Mouse (Mus musculus) cerebellum, adult 2 months (tissue): ENCODE results near the gene Ecd. TPM values are rescaled to one million over a fixed set of nuclear protein-coding genes. Genes with fewer than 3 reads are reported as not detected.
"Not testable (repeated sequence)": the region's sequence is repeated elsewhere in the genome, so short reads cannot be mapped to it uniquely, and the experiment has no call there.

Experiments used
- DNase-seq, 2 experiments: peaks; one replicate each; pipeline ENCODE4 v3.0.0; 2021
- H3K27ac ChIP-seq: fragments of 200-500 bp; 2 replicates; pipeline ENCODE4 v1.5.1; 2012; ENCODE audit warnings: low read length, control low read depth, inconsistent platforms; ENCODE audit not compliant: insufficient read depth
- H3K27me3 ChIP-seq: fragments of 200-500 bp; 2 replicates; pipeline ENCODE4 v1.6.1; 2012; ENCODE audit warnings: inconsistent platforms, mild to moderate bottlenecking, low read length, moderate library complexity; ENCODE audit not compliant: control insufficient read depth, insufficient read depth
- H3K4me1 ChIP-seq: fragments of 200-500 bp; 2 replicates; pipeline ENCODE4 v1.6.1; 2011; ENCODE audit warnings: low read length; ENCODE audit not compliant: control insufficient read depth, insufficient read depth
- H3K4me3 ChIP-seq: fragments of 200-500 bp; replicated peaks from 2 replicates; pipeline ENCODE3; 2011; ENCODE audit warnings: mild to moderate bottlenecking, low read depth, low read length, control low read depth; ENCODE audit not compliant: insufficient read depth
- CTCF ChIP-seq: fragments of 200-500 bp; IDR thresholded peaks from 2 replicates; pipeline ENCODE4 v1.5.1; 2011; ENCODE audit warnings: low read depth, mild to moderate bottlenecking, control low read depth, low read length, moderate library complexity, borderline replicate concordance; ENCODE audit not compliant: insufficient read depth
- POLR2A ChIP-seq: fragments of 200-500 bp; IDR thresholded peaks from 2 replicates; pipeline ENCODE4 v1.6.1; 2011; ENCODE audit warnings: low read length, control low read depth, borderline replicate concordance; ENCODE audit not compliant: insufficient read depth
- WGBS: fragments of 180-500 bp; shearing (Covaris S2); methylation state at CpG from one replicate; pipeline ENCODE4 v1.1.7; 2018; 5-methylcytosine and 5-hydroxymethylcytosine counted together
- polyA plus RNA-seq: library from polyadenylated mRNA; depleted of rRNA; stranded (reverse); fragments of >200 nt; gene quantifications from 2 replicates; pipeline ENCODE4 v1.2.3, GENCODE M21; 2012

Gene Ecd
- polyA plus RNA-seq, 1 experiment = 32.1 TPM

DNA sequence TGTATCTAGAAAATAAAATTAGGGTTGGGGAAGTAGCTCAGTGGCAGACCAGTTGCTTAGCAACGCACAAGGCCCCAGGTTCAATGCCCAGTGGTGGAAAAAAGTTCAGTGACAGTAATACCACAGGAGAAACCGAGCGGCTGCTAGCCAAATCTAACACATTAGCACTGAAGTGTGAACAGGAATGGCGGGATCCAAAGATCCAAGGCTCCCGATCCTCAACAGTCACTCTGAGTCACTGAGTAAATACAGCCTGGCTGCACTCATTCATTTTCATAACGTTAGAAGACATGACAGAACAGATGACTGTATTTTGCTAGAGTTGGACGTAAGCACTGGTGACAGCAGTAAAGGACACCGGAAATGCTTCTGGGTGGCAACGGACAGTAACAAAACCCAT lies 2.0 kb downstream of the Ecd start:
- no peaks in the 10 kb centered on the region for H3K27me3 ChIP-seq
- no peak overlapping the region for H3K4me3 ChIP-seq
- 58% methylated on average over 9 of the region's 9 CpGs for WGBS
- H3K27ac ChIP-seq = no peak overlapping the region
- no peak for DNase-seq
- TF ChIP-seq POLR2A = no peak
- no peak for TF ChIP-seq CTCF
- peaks cover 6% of the 10 kb centered on the region for H3K4me1 ChIP-seq

DNA sequence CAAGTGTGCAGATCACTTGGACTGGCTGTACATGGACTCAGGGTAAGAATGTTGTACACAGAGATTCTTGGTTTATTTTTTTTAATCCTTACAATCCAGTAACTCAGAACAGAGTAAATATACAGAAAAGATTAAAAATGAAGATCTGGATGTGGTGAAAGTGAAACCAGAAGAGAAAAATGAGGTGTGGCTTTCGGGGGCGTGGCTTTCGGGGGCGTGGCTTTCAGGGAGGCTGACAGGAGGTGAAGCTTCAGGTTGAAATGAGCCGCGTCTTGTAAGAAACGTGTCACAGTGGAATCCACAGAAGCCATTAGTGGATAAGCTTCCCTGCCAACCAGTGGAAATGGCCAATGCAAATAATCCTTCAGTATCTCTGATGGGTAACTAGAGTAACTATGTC lies 7.1 kb downstream of the Ecd start:
- 80% methylated on average over 7 of the region's 7 CpGs for WGBS
- TF ChIP-seq POLR2A (no peak), CTCF (no peak)
- H3K27ac ChIP-seq = no peak overlapping the region
- H3K27me3 ChIP-seq = no peaks in the 10 kb centered on the region
- H3K4me3 ChIP-seq = no peak overlapping the region
- DNase-seq = no peak
- H3K4me1 ChIP-seq = no peaks in the 10 kb centered on the region

DNA sequence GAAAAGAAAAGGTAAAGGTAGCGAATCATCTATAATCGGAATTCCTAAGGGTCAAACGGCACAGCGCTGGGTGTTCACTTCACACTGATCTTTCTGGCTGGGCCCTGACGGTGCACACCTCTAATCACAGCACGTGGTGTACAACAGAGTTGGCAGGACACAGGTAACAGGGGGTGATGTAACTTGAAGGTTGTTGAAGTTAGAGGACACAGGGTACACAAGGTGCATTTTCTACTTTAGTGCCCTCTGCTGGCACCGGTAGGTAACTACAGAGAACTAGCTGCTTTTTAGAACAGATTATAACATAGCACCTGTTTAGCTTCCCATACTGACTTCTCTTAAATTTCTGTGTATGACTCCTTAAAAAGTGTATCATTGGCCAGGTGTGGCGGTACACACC lies 7.8 kb downstream of the Ecd start:
- Histone ChIP-seq H3K4me3 (no peak overlapping the region), H3K4me1 (no peaks in the 10 kb centered on the region), H3K27ac (no peak overlapping the region), H3K27me3 (no peaks in the 10 kb centered on the region)
- no peak for DNase-seq
- WGBS = 84% methylated on average over 8 of the region's 8 CpGs
- TF ChIP-seq CTCF (peak; percentile 28; the same call in 1 of the 2 replicates), POLR2A (no peak)

DNA sequence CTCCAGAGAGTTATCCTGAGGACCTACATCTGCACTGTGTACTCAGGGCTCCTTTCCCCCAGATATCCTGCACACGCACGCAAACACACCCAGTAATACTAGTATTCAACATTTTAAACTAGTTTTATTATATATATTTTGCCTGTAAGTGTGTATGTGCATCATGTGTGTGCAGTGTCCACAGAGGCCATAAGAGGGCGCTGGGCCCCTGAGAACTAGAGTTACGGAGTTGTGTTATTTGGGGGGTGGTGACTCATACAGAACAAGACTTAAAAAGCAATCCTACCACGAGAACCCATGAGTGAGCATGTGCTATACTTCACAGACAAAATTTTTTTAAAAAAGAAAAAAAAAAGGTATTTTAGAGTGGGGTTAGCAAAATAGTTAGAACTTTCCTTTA lies 8.5 kb downstream of the Ecd start:
- Histone ChIP-seq H3K4me1 (no peaks in the 10 kb centered on the region), H3K27me3 (no peaks in the 10 kb centered on the region), H3K27ac (no peak overlapping the region), H3K4me3 (no peak overlapping the region)
- WGBS = 95% methylated on average over 5 of the region's 5 CpGs
- TF ChIP-seq POLR2A = no peak
- TF ChIP-seq CTCF = no peak
- no peak for DNase-seq

DNA sequence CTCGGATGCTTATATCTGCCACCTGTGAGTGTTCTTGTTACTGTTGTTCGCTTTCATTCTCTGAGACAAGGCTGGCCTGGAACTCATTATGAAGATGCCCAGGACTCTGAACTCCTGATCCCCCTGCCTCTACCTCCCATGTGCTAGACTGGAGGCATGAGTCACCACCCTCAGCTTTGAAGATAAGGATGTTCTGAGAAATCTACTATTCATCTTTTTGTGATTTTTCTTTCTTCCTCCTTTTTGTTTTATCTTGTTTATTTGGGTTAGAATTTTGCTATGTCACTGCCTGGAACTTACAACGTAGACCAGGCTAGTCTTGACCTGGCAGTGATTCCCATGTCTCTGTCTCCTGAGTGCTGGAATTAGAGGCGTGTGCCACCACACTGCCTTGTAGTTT lies 16.6 kb downstream of the Ecd start:
- no peak for TF ChIP-seq POLR2A
- no peak for TF ChIP-seq CTCF
- Histone ChIP-seq H3K4me3 (no peak overlapping the region), H3K27ac (no peak overlapping the region), H3K4me1 (no peaks in the 10 kb centered on the region), H3K27me3 (no peaks in the 10 kb centered on the region)
- WGBS = 94% methylated on average over 4 of the region's 4 CpGs
- no peak for DNase-seq

DNA sequence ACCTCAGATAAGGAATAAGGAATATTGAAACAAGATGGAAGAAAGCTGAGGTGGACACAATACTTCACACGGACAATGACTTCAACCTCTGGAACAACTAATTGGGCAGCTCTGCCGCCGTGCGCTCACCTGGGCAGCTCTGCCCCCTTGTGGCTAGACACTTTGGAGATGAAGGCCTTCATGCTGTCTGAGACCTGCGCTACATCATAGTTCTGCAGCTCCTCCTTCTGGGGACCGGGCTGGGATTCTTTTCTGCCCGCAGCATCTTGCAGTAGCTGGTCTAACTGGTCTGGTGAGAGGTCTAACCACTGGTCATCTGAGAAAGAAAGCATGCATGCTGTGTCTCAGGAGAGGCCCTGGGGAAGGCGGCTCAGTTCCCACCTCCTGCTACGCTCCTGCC lies 19.4 kb downstream of the Ecd start:
- Histone ChIP-seq H3K27ac (no peak overlapping the region), H3K27me3 (no peaks in the 10 kb centered on the region), H3K4me3 (no peak overlapping the region), H3K4me1 (no peaks in the 10 kb centered on the region)
- DNase-seq = no peak
- no peak for TF ChIP-seq CTCF
- no peak for TF ChIP-seq POLR2A
- 72% methylated on average over 9 of the region's 9 CpGs for WGBS

DNA sequence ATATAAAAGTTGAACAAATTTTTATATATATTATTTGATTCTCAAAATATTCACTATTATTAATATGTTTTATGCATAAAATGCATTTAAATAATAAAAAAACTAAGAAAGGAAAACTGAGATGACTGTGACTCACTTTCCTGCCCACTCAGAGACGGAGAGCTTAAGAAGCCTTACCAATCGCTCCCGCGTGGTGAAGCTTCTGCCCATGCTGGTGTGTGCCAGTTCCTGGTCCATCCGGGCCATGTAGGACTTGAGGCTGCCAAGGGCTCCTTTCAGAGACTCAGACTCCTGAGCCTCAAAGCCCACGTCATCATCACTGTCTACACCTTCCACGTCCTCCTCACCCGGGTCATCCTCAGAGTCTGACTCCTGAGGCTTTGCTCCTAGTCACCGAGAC lies 23.7 kb downstream of the Ecd start:
- Histone ChIP-seq H3K4me1 (no peaks in the 10 kb centered on the region), H3K27me3 (no peaks in the 10 kb centered on the region), H3K27ac (no peak overlapping the region), H3K4me3 (no peak overlapping the region)
- WGBS = 94% methylated on average over 9 of the region's 9 CpGs
- DNase-seq = no peak
- no peak for TF ChIP-seq CTCF
- no peak for TF ChIP-seq POLR2A

DNA sequence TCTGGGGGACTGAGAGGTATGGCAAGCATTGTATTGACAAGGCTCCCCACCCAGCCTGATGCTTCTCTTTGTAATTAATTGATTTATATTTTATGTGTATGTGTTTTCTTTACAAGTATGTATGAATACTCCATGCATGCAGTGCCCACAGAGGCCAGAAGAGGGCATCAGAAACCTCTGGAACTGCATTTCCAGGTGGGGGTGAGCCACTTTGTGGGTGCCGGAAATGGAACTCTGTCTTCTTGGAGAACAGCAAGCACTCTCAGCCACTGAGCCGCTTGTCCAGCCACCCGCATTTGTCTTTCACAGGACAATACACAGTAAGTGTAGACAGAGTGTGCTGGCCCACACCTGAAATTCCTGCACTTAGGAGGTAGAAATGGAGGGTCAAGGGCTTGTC lies 28.5 kb downstream of the Ecd start:
- H3K27me3 ChIP-seq = no peaks in the 10 kb centered on the region
- TF ChIP-seq CTCF = peak; percentile 42; the same call in 1 of the 2 replicates
- TF ChIP-seq POLR2A = no peak
- WGBS = 72% methylated on average over 3 of the region's 3 CpGs
- DNase-seq = peak in 1 of 2 experiments; percentile 27
- H3K4me3 ChIP-seq = no peak overlapping the region
- H3K27ac ChIP-seq = no peak overlapping the region
- H3K4me1 ChIP-seq = no peaks in the 10 kb centered on the region

DNA sequence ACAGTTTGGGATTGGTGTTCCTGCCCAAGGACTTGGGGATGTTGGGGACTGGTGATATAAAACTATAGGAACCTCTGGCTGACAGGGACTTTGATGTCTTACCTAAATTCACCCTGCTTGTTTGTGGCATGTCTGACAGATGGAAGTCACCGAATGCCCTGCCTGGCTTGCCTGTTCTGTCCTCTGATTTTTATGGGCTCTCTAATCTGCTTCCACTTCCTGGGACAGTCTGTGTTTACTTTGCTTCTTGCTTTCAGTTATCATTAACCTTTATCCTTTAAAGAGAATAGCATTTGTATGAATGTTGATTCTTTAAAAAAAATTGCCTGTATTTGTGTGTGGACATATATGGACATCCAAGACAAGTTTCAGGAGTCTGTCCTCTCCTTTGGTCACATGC lies 32.8 kb downstream of the Ecd start:
- no peaks in the 10 kb centered on the region for H3K4me1 ChIP-seq
- no peaks in the 10 kb centered on the region for H3K27me3 ChIP-seq
- no peak overlapping the region for H3K4me3 ChIP-seq
- 78% methylated on average over 1 of the region's 1 CpGs for WGBS
- H3K27ac ChIP-seq = no peak overlapping the region
- TF ChIP-seq POLR2A = no peak
- TF ChIP-seq CTCF = no peak
- no peak for DNase-seq

DNA sequence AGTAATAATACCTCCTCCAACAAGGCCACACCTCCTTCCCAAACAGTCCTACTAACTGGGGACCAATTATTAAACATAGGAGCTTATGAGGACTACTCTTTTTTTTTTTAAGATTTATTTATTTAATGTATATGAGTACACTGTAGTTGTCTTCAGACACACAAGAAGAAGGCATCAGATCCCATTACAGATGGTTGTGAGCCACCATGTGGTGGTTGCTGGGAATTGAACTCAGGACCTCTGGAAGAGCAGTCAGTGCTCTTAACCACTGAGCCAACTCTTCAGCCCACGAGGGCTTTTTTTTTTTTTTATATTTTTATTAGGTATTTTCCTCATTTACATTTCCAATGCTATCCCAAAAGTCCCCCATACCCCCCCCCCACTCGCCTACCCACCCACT lies 42.8 kb downstream of the Ecd start:
- H3K4me3 ChIP-seq, H3K27ac ChIP-seq, H3K27me3 ChIP-seq, H3K4me1 ChIP-seq, DNase-seq: not testable (repeated sequence)
- WGBS = 72% methylated on average over 2 of the region's 2 CpGs
